Mouse (Mus musculus): ENCODE results near the gene Mylk. TPM values are rescaled to one million over a fixed set of nuclear protein-coding genes. Genes with fewer than 3 reads are reported as not detected.

Mylk gene
- 141 and 269 TPM in 2 replicates for polyA plus RNA-seq (2012; rRNA removed; ENCODE audit: low replicate concordance)

DNA sequence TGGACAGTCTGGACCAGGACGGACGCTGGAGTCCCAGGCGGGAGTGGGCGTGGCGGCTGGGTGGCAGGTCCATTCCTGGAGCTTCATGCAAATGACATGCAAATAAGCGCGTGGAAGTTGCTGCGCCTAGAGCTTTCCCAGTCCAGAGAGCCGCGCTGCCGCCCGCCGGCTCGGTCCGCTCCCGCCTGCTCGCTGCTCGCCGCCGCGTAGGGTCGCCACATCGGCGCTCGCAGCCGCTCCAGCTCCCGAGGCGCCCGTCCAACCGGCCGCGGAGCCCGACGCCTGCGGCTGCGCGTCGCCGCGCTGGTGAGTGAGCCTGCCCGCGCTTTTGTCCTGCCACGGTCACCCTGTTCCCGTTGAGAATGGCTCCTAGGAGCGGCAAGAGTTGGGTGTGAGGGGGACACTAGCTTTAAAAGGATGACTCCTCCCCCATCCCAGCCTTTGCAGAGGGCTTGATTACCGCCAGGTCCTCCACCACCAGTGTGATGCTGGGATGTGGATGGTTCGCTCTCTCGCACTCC lies at the start of gene Mylk:
TSS of gene Mylk (plus strand) at position 146 of the 521 bp plus-strand sequence.

DNA sequence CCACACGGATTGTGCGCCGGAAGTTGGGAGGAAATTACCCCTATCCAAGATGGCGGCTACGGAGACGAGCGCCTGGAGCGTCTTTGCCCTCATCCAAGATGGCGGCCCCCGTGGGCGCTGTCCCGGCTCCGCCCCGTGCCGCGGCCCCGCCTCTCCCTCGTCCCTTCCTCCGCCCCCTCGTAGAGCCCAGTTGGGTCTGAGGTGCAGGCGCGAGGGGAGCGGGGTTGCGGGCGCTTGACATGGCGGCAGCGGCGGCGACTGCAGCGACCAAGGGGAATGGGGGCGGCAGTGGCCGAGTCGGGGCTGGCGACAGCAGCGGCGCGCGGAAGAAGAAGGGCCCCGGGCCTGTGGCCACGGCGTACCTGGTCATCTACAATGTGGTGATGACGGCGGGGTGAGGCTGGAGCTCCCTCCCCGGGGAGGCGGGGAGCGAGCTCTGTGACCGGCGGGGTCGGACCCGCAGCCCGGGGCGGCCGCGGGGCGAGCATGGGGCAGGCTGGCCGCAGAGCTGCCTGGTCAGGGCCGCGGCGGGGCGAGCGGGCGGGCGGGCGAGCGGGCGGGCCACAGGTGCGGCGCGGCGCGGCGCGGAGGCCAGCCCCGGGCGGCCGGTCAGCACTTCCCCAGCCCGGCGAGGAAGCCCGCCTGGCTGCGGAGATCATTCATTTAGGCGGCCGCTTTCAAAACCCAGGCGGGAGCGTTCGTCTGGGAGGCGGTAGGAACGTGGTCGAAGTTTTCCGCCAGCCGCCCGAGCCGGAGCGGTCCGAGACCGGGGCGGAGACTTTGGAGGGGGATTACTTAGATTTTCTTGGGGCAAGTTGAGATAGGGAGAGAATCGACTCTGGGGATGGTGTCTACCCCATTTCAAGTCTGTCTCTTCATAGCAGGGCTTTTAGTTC lies 277.5 kb downstream of the Mylk start, which contains the start of gene Hacd2:
TSS of gene Hacd2 (plus strand) at position 187 of the 896 bp plus-strand sequence.

Other genes starting within 250 kb of the Mylk start
- gene Kalrn, start 171.7 kb upstream of the Mylk start, polyA plus RNA-seq (2012; rRNA removed; ENCODE audit: low replicate concordance), result 8.1 and 29.1 TPM in 2 replicates
- gene Ropn1, start 95.3 kb upstream of the Mylk start, polyA plus RNA-seq (2012; rRNA removed; ENCODE audit: low replicate concordance), result not detected in 2 replicates
- 0.48 and 0.62 TPM in 2 replicates for gene Ccdc14, start 54.6 kb upstream of the Mylk start, polyA plus RNA-seq (2012; rRNA removed; ENCODE audit: low replicate concordance)